Mouse (Mus musculus) limb, embryonic 11.5 days (tissue): Measurements from ENCODE around the gene Rassf1. TPM values are rescaled to one million over a fixed set of nuclear protein-coding genes. Genes with fewer than 3 reads are reported as not detected.

ENCODE experiments used
- ATAC-seq: fragments of 200-750 bp; cut with Nextera tagmentation; 2 replicates; pipeline ENCODE4 v1.8.0; 2017; ENCODE audit warnings: low read depth; ENCODE audit not compliant: insufficient number of reproducible peaks, low FRiP score, low TSS enrichment
- DNase-seq: peaks from one replicate; pipeline ENCODE4 v3.0.0-alpha.2; 2015; ENCODE audit warnings: low spot score
- H3K27ac ChIP-seq: fragments of 300-500 bp; sonication (generic); replicated peaks from 2 replicates; pipeline ENCODE4 v1.5.1; 2014; ENCODE audit warnings: low read depth, mild to moderate bottlenecking, low read length
- H3K27me3 ChIP-seq: fragments of 300-500 bp; sonication (generic); 2 replicates; pipeline ENCODE4 v1.6.1; 2014; ENCODE audit warnings: mild to moderate bottlenecking, low read length, mixed read lengths; ENCODE audit not compliant: control insufficient read depth, insufficient read depth
- H3K36me3 ChIP-seq: fragments of 300-500 bp; sonication (generic); 2 replicates; pipeline ENCODE4 v1.6.1; 2014; ENCODE audit warnings: mild to moderate bottlenecking, low read length, moderate library complexity, mixed read lengths; ENCODE audit not compliant: control insufficient read depth, insufficient read depth
- H3K4me1 ChIP-seq: fragments of 300-500 bp; sonication (generic); 2 replicates; pipeline ENCODE4 v1.6.1; 2014; ENCODE audit warnings: low read length, mixed read lengths; ENCODE audit not compliant: control insufficient read depth, insufficient read depth
- H3K4me2 ChIP-seq: fragments of 300-500 bp; sonication (generic); 2 replicates; pipeline ENCODE4 v1.6.1; 2014; ENCODE audit warnings: low read depth, mild to moderate bottlenecking, moderate library complexity; ENCODE audit not compliant: severe bottlenecking
- H3K4me3 ChIP-seq: fragments of 300-500 bp; sonication (generic); 2 replicates; pipeline ENCODE4 v1.5.1; 2014; ENCODE audit warnings: low read depth, low read length
- H3K9ac ChIP-seq: fragments of 300-500 bp; sonication (generic); 2 replicates; pipeline ENCODE4 v1.6.1; 2014; ENCODE audit warnings: mild to moderate bottlenecking, low read length
- H3K9me3 ChIP-seq: fragments of 300-500 bp; sonication (generic); 2 replicates; pipeline ENCODE4 v1.6.1; 2016; ENCODE audit warnings: low read length; ENCODE audit not compliant: control insufficient read depth
- WGBS: fragments of 180-500 bp; shearing (Covaris S2); extraction: QIAGEN DNeasy Blood & Tissue Kit; methylation state at CpG from one replicate; pipeline ENCODE4 v1.1.7; 2014; 5-methylcytosine and 5-hydroxymethylcytosine counted together
- polyA plus RNA-seq: library from polyadenylated mRNA; unstranded; fragments of >200 nt; fragmentation: Nextera tagmentation; extraction: Ambion mirVana; gene quantifications from 2 replicates; pipeline ENCODE4 v1.2.1, GENCODE M21; 2014

Gene Rassf1
- polyA plus RNA-seq, 1 experiment from 2014 or later: 46.7 TPM

GRCm38 (mm10) chr9:107602068-107602648 is 50.8 kb downstream of the Rassf1 start:
- Histone ChIP-seq H3K4me2 (no peak overlapping the region), H3K9me3 (no peaks in the 10 kb centered on the region), H3K36me3 (no peaks in the 10 kb centered on the region; the same call in 1 of the 2 replicates), H3K4me1 (peaks cover 37% of the 10 kb centered on the region), H3K27me3 (no peaks in the 10 kb centered on the region), H3K27ac (no peak overlapping the region), H3K4me3 (no peak overlapping the region), H3K9ac (peak overlapping the region; percentile 30)
- ATAC-seq: no peak
- 14% methylated on average over 10 of the region's 10 CpGs for WGBS
- peak; percentile 98 for DNase-seq

GRCm38 (mm10) chr9:107603251-107603650 is 51.9 kb downstream of the Rassf1 start:
- Histone ChIP-seq H3K4me3 (no peak overlapping the region), H3K27ac (no peak overlapping the region), H3K27me3 (no peaks in the 10 kb centered on the region), H3K9me3 (no peaks in the 10 kb centered on the region), H3K9ac (no peak overlapping the region), H3K4me2 (no peak overlapping the region), H3K4me1 (peaks cover 48% of the 10 kb centered on the region), H3K36me3 (no peaks in the 10 kb centered on the region; the same call in 1 of the 2 replicates)
- ATAC-seq (no peak), DNase-seq (no peak)
- WGBS: 85% methylated on average over 6 of the region's 6 CpGs

GRCm38 (mm10) chr9:107605041-107605661 is 53.8 kb downstream of the Rassf1 start:
- Histone ChIP-seq H3K27me3 (no peaks in the 10 kb centered on the region), H3K4me3 (no peak overlapping the region), H3K9ac (peak overlapping the region; percentile 49), H3K27ac (no peak overlapping the region; the same call in 1 of the 2 replicates), H3K36me3 (no peaks in the 10 kb centered on the region), H3K4me2 (peak overlapping the region; percentile 34; the same call in 1 of the 2 replicates), H3K9me3 (no peaks in the 10 kb centered on the region), H3K4me1 (peaks cover 65% of the 10 kb centered on the region)
- 31% methylated on average over 22 of the region's 23 CpGs for WGBS
- no peak for DNase-seq
- ATAC-seq: no peak

- H3K9me3 ChIP-seq: no peaks in the 10 kb centered on the region
- H3K4me1 ChIP-seq: peaks cover 69% of the 10 kb centered on the region
- ATAC-seq (no peak), DNase-seq (peak; percentile 63)
- peak overlapping the region; percentile 26 for H3K4me2 ChIP-seq
- H3K27ac ChIP-seq: peak overlapping the region; percentile 72
- no peaks in the 10 kb centered on the region for H3K36me3 ChIP-seq
- 4% methylated on average over 9 of the region's 9 CpGs for WGBS
- H3K27me3 ChIP-seq: no peaks in the 10 kb centered on the region
- H3K9ac ChIP-seq: peak overlapping the region; percentile 27; the same call in 1 of the 2 replicates
- H3K4me3 ChIP-seq: peak overlapping the region; percentile 22
Measured at GRCm38 (mm10) chr9:107606591-107606990, 55.2 kb downstream of the Rassf1 start.

- H3K36me3 ChIP-seq: no peaks in the 10 kb centered on the region
- peak overlapping the region; percentile 26 for H3K4me2 ChIP-seq
- peaks cover 74% of the 10 kb centered on the region for H3K4me1 ChIP-seq
- H3K4me3 ChIP-seq: peak overlapping the region; percentile 22
- peak overlapping the region; percentile 72 for H3K27ac ChIP-seq
- WGBS: 71% methylated on average over 2 of the region's 2 CpGs
- H3K27me3 ChIP-seq: no peaks in the 10 kb centered on the region
- ATAC-seq: no peak
- peak overlapping the region; percentile 27; the same call in 1 of the 2 replicates for H3K9ac ChIP-seq
- DNase-seq: no peak
- H3K9me3 ChIP-seq: no peaks in the 10 kb centered on the region
Measured at GRCm38 (mm10) chr9:107607036-107607435, 55.7 kb downstream of the Rassf1 start.

GRCm38 (mm10) chr9:107607653-107608245 is 56.4 kb downstream of the Rassf1 start:
- 0 out of 2 replicates have a peak overlapping the region, but pooled peaks have one; percentile 1 for H3K4me2 ChIP-seq
- no peak overlapping the region for H3K4me3 ChIP-seq
- no peak overlapping the region for H3K9ac ChIP-seq

GRCm38 (mm10) chr9:107608741-107609432 is 57.5 kb downstream of the Rassf1 start, which contains the start of gene Sema3b:
Gene Sema3b (minus strand): TSS chr9:107609229.
- Histone ChIP-seq H3K4me1 (peaks cover 78% of the 10 kb centered on the region), H3K9me3 (no peaks in the 10 kb centered on the region), H3K9ac (0 out of 2 replicates have a peak within 1 kb of the TSS, but pooled peaks have one; percentile 22), H3K4me3 (no peak within 1 kb of the TSS), H3K4me2 (peak within 1 kb of the TSS; percentile 22; the same call in 1 of the 2 replicates), H3K36me3 (no peaks in the 10 kb centered on the region), H3K27ac (peak within 1 kb of the TSS; percentile 56; the same call in 1 of the 2 replicates), H3K27me3 (no peaks in the 10 kb centered on the region)
- WGBS: 34% methylated on average over 12 of the region's 12 CpGs
- ATAC-seq (no peak), DNase-seq (peak; percentile 50)

More at GRCm38 (mm10) chr9:107607653-107608245, 56.4 kb downstream of the Rassf1 start:
- ATAC-seq (no peak), DNase-seq (no peak)
- H3K4me1 ChIP-seq: peaks cover 74% of the 10 kb centered on the region
- no peaks in the 10 kb centered on the region for H3K27me3 ChIP-seq
- H3K9me3 ChIP-seq: no peaks in the 10 kb centered on the region
- H3K36me3 ChIP-seq: no peaks in the 10 kb centered on the region
- 0 out of 2 replicates have a peak overlapping the region, but pooled peaks have one; percentile 31 for H3K27ac ChIP-seq
- WGBS: 50% methylated on average over 9 of the region's 9 CpGs

- Histone ChIP-seq H3K36me3 (peaks cover 3% of the 10 kb centered on the region), H3K27ac (peak overlapping the region; percentile 56; the same call in 1 of the 2 replicates), H3K9me3 (no peaks in the 10 kb centered on the region), H3K4me3 (no peak overlapping the region), H3K27me3 (no peaks in the 10 kb centered on the region), H3K9ac (no peak overlapping the region), H3K4me1 (peaks cover 73% of the 10 kb centered on the region), H3K4me2 (no peak overlapping the region)
- 67% methylated on average over 4 of the region's 4 CpGs for WGBS
- ATAC-seq (no peak), DNase-seq (no peak)
Measured at GRCm38 (mm10) chr9:107609433-107609830, 58.1 kb downstream of the Rassf1 start.
